Mouse (Mus musculus): Measurements from ENCODE around the gene Peg12. TPM values are rescaled to one million over a fixed set of nuclear protein-coding genes. Genes with fewer than 3 reads are reported as not detected.

Peg12 gene
- polyA plus RNA-seq, 1 experiment from 2014 or later = 27.1 TPM

DNA sequence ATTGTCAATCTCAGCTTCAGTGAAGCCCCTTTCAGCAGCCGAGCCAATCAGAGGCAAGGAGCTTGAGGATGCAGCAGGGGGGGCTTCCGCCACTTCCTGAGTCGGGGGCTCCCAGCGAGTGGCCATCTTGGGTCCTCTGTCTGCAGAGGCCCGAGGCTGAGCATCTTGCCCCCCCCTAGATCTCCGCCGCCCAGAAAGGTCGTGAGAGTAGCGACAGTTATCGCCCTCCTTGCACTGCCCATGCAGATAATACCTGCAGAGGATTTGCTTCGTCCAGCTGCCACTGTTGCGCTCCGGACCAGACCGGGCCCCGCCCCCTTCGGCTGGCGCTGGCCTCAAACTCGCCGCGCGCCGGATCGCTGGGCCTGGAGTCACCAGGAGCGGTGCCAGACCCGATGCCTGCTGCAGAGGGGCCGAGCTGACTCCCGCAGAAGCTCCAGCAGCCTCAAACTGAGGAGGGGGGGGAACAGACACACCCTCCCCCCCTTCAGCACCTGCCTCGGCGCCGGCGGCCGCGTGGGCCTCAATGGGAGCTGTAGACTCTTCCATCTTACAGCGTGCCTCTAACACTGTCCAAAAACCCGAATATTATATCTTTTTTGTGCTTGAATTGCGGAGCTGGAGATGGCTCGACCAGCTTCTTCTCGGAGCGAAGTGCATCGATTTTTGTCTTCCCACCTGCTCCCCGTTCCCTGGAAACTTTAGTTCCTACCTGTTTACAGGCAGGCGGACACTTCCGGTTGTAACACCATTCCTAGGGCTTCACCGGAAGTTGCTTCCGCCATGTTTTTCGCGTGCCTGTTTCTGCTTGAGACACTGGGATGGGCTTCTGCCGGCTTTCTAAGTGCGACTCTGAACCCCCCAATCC is 44.6 kb downstream of the Peg12 start, which contains the start of gene Mkrn3:
Mkrn3 (minus strand) TSS at position 647 of the 868 bp plus-strand sequence.
- peak; percentile 77 for ATAC-seq (ENCODE audit: insufficient number of reproducible peaks, low FRiP score, low TSS enrichment, low read depth)
- WGBS = 18% methylated on average over 49 of the region's 49 CpGs
- Histone ChIP-seq H3K9ac (peak within 1 kb of the TSS; percentile 63), H3K4me1 (peaks cover 12% of the 10 kb centered on the region), H3K4me2 (peak within 1 kb of the TSS; percentile 69), H3K36me3 (no peaks in the 10 kb centered on the region), H3K9me3 (0 out of 2 replicates have a peak, but pooled peaks cover 6% of the 10 kb centered on the region), H3K4me3 (peak within 1 kb of the TSS; percentile 66), H3K27ac (peak within 1 kb of the TSS; percentile 68), H3K27me3 (no peaks in the 10 kb centered on the region)

DNA sequence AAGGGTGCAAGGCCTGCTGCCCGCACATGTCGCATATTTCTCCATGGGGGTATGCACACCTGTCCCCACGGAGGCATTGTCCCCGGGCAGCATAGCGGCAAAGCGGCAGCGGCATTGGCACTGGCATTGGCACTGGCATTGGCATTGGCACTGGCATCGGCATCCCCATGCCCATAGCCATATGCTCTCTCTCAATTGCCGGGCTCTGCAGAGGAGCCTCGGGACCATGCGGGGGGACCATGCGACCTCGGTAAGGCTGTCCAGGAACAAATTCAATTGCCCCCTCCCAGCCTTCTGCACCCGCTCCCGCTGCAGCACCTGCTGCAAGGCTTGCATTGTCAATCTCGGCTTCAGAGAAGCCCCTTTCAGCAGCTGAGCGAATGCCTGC is 45.2 kb downstream of the Peg12 start:
- 62% methylated on average over 17 of the region's 17 CpGs for WGBS
- Histone ChIP-seq H3K27ac (0 out of 2 replicates have a peak overlapping the region, but pooled peaks have one; percentile 22), H3K4me1 (peaks cover 12% of the 10 kb centered on the region), H3K27me3 (no peaks in the 10 kb centered on the region), H3K9ac (peak overlapping the region; percentile 63), H3K9me3 (0 out of 2 replicates have a peak, but pooled peaks cover 6% of the 10 kb centered on the region), H3K4me2 (peak overlapping the region; percentile 69), H3K4me3 (peak overlapping the region; percentile 66), H3K36me3 (no peaks in the 10 kb centered on the region)
- ATAC-seq (ENCODE audit: insufficient number of reproducible peaks, low FRiP score, low TSS enrichment, low read depth) = no peak

- Histone ChIP-seq H3K27me3 (no peaks in the 10 kb centered on the region), H3K36me3 (no peaks in the 10 kb centered on the region), H3K4me1 (peaks cover 12% of the 10 kb centered on the region), H3K27ac (no peak overlapping the region), H3K9ac (no peak overlapping the region), H3K4me3 (peak overlapping the region; percentile 66; the same call in 1 of the 2 replicates), H3K4me2 (peak overlapping the region; percentile 69), H3K9me3 (0 out of 2 replicates have a peak, but pooled peaks cover 6% of the 10 kb centered on the region)
- WGBS = 70% methylated on average over 9 of the region's 9 CpGs
- ATAC-seq (ENCODE audit: insufficient number of reproducible peaks, low FRiP score, low TSS enrichment, low read depth) = no peak
Observed at GRCm38 (mm10) chr7:62418346-62418745, 46.0 kb downstream of the Peg12 start.

DNA sequence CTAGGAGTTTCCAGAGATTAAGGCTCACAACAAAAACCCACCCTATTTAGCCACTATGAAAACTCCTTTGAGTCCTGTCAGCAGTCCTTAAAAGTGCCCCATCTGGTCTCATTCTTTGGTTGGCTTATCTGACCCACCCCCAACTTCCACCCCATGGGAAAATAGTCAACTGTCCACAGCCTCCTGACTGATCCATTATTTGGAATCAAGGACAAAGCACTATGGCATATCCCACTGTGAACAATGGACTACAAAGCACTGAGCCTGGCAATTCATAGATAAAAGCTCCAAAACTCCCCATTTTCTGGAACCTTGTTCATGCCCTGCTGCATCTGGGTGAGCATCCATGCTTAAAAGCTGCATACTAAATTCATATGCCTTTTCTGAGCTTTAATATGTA is 48.1 kb downstream of the Peg12 start:
- no peaks in the 10 kb centered on the region for H3K27me3 ChIP-seq
- peaks cover 12% of the 10 kb centered on the region for H3K4me1 ChIP-seq
- no peaks in the 10 kb centered on the region for H3K36me3 ChIP-seq
- no peak for ATAC-seq (ENCODE audit: insufficient number of reproducible peaks, low FRiP score, low TSS enrichment, low read depth)
- H3K4me2 ChIP-seq = no peak overlapping the region
- H3K27ac ChIP-seq = no peak overlapping the region
- H3K9ac ChIP-seq = no peak overlapping the region
- H3K4me3 ChIP-seq = no peak overlapping the region
- H3K9me3 ChIP-seq = 0 out of 2 replicates have a peak, but pooled peaks cover 6% of the 10 kb centered on the region

GRCm38 (mm10) chr7:62415222-62415621 is 49.1 kb downstream of the Peg12 start:
- no peak overlapping the region for H3K9ac ChIP-seq
- H3K27me3 ChIP-seq = no peaks in the 10 kb centered on the region
- H3K4me2 ChIP-seq = no peak overlapping the region
- H3K4me3 ChIP-seq = no peak overlapping the region
- ATAC-seq (ENCODE audit: insufficient number of reproducible peaks, low FRiP score, low TSS enrichment, low read depth) = no peak
- WGBS = 68% methylated on average over 1 of the region's 1 CpGs
- H3K27ac ChIP-seq = no peak overlapping the region
- H3K9me3 ChIP-seq = 0 out of 2 replicates have a peak, but pooled peaks cover under 1% of the 10 kb centered on the region
- peaks cover 12% of the 10 kb centered on the region for H3K4me1 ChIP-seq
- H3K36me3 ChIP-seq = no peaks in the 10 kb centered on the region

Other genes starting within 250 kb of the Peg12 start
- 122 and 165 TPM in 2 replicates for gene Ndn, start 117.9 kb downstream of the Peg12 start, polyA plus RNA-seq (2015; fragmentation: Nextera tagmentation; extraction: Ambion mirVana)
- 5.1 and 10.0 TPM in 2 replicates for gene Magel2, start 87.5 kb downstream of the Peg12 start, polyA plus RNA-seq (2015; fragmentation: Nextera tagmentation; extraction: Ambion mirVana)
- 6.2 and 6.5 TPM in 2 replicates for gene Mkrn3, start 44.4 kb downstream of the Peg12 start, polyA plus RNA-seq (2015; fragmentation: Nextera tagmentation; extraction: Ambion mirVana)

All from limb, embryonic 15.5 days (tissue).